8 mouse cellular contexts compared by ENCODE assay signal in the genomic region with DNA sequence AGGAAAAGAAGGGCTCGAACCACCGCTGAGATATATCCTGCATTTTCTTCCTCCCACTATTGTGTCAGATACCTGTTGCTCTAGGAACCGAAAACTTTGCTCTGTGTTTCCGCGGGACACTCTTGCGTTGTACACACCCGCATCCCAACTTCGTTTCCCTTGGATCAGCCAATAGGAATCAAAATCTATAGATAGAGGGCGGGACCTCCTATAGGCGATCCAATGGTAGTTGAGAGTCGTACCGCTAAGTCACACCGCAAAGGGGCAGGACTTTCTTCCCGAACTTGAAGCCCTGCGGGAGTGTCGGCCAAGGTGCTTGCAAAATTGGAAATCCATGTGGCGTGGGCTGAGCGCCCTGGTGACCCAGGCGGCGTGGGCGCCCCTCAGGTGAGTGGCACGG. TPM values are rescaled to one million over a fixed set of nuclear protein-coding genes. Genes with fewer than 3 reads are reported as not detected.
DNase-seq lines count a peak whose midpoint lies in the region; ATAC-seq and TF ChIP-seq lines count a peak whose summit lies in the region.

No protein-coding gene starts in this region.

- TF ChIP-seq CTCF in cortical plate, adult 2 months (IDR thresholded peaks at IDR 0.05; ENCODE audit: extremely low read depth, insufficient read depth, low read length): no peak

- DNase-seq in gastrocnemius, postnatal 10 days: peak; percentile 76
- DNase-seq in induced T-regulatory cell, adult 2 months (ENCODE audit: low read depth): peak; percentile 99
- DNase-seq in left cerebral cortex, adult 9 months (ENCODE audit: low spot score in 2 of 2): peak; percentile 88 to 91
- peak; percentile 68 for DNase-seq in right cerebral cortex, postnatal 14 days
- peak; percentile 90 for DNase-seq in yolk sac, embryonic 10.5 days (ENCODE audit: low spot score)

- peak; percentile 89 for TF ChIP-seq POLR2A in cortical plate, adult 2 months (IDR thresholded peaks at IDR 0.05; ENCODE audit: extremely low read depth, insufficient read depth, low read length)

- peak overlapping the region; percentile 78 for H3K4me3 ChIP-seq in cortical plate, adult 2 months (ENCODE audit: insufficient read depth, low read length)

- no peak overlapping the region for H3K27ac ChIP-seq in cortical plate, adult 2 months (ENCODE audit: insufficient read depth, low read length)

- ATAC-seq in activated CD4-positive, CD25-positive, alpha-beta regulatory T cell, adult 4 months: peak; percentile 83
- ATAC-seq in megakaryocyte progenitor cell, adult 5-6 weeks (replicated peaks; ENCODE audit: poor library complexity): peak; percentile 85

- H3K4me1 ChIP-seq in cortical plate, adult 2 months (ENCODE audit: control insufficient read depth, insufficient read depth, low read length): peaks cover 5% of the 10 kb centered on the region; the same call in 1 of the 2 replicates

RNA-seq across cellular contexts. Expression of a gene that starts 0.6 kb away (rescaled TPM):
- polyA plus RNA-seq in activated CD4-positive, CD25-positive, alpha-beta regulatory T cell, adult 4 months (2017; shearing (Covaris generic)): 1 to 10 TPM; 3.9 to 5.1 TPM
- polyA plus RNA-seq in cortical plate, adult 2 months (2012; rRNA removed): 35.0 and 37.4 TPM in 2 replicates
- 10 to 100 TPM in 1 of 2 experiments, 1 to 10 TPM in 1; 8.8 to 12.4 TPM for total RNA-seq in gastrocnemius, postnatal 10 days (2021)
- total RNA-seq in megakaryocyte progenitor cell, adult 5-6 weeks (2015): 5.9 TPM in 2 replicates
- total RNA-seq in megakaryocyte progenitor cell, adult 5-6 weeks (2017): 23.4 and 26.5 TPM in 2 replicates

RNA-seq across cellular contexts. Expression of a gene that starts 2.7 kb away (rescaled TPM):
- polyA plus RNA-seq in activated CD4-positive, CD25-positive, alpha-beta regulatory T cell, adult 4 months (2017; shearing (Covaris generic)): under 1 TPM in 1 of 2 experiments, not detected in 1; 0.24 TPM
- polyA plus RNA-seq in cortical plate, adult 2 months (2012; rRNA removed): 69.2 and 75.1 TPM in 2 replicates
- total RNA-seq in gastrocnemius, postnatal 10 days (2021): 10 to 100 TPM; 16.6 to 20.1 TPM
- 0.22 and 0.64 TPM in 2 replicates for total RNA-seq in megakaryocyte progenitor cell, adult 5-6 weeks (2015)
- total RNA-seq in megakaryocyte progenitor cell, adult 5-6 weeks (2017): 3.1 and 3.6 TPM in 2 replicates

RNA-seq across cellular contexts. Expression of a gene that starts 19.5 kb away (rescaled TPM):
- polyA plus RNA-seq in activated CD4-positive, CD25-positive, alpha-beta regulatory T cell, adult 4 months (2017; shearing (Covaris generic)): 10 to 100 TPM; 26.8 to 30.6 TPM
- polyA plus RNA-seq in cortical plate, adult 2 months (2012; rRNA removed): 115 and 126 TPM in 2 replicates
- 10 to 100 TPM; 34.8 to 35.8 TPM for total RNA-seq in gastrocnemius, postnatal 10 days (2021)
- total RNA-seq in megakaryocyte progenitor cell, adult 5-6 weeks (2015): 32.3 and 37.0 TPM in 2 replicates
- total RNA-seq in megakaryocyte progenitor cell, adult 5-6 weeks (2017): 14.1 and 14.7 TPM in 2 replicates

RNA-seq across cellular contexts. Expression of a gene that starts 23.1 kb away (rescaled TPM):
- not detected for polyA plus RNA-seq in activated CD4-positive, CD25-positive, alpha-beta regulatory T cell, adult 4 months (2017; shearing (Covaris generic))
- 11.0 and 11.9 TPM in 2 replicates for polyA plus RNA-seq in cortical plate, adult 2 months (2012; rRNA removed)
- total RNA-seq in gastrocnemius, postnatal 10 days (2021): 10 to 100 TPM; 10.7 to 14.2 TPM
- total RNA-seq in megakaryocyte progenitor cell, adult 5-6 weeks (2015): 0.67 and 0.76 TPM in 2 replicates
- 0.71 and 2.7 TPM in 2 replicates for total RNA-seq in megakaryocyte progenitor cell, adult 5-6 weeks (2017)

RNA-seq across cellular contexts. Expression of a gene that starts 23.7 kb away (rescaled TPM):
- polyA plus RNA-seq in activated CD4-positive, CD25-positive, alpha-beta regulatory T cell, adult 4 months (2017; shearing (Covaris generic)): 100 to 1,000 TPM in 1 of 2 experiments, 10 to 100 TPM in 1; 70.3 to 101 TPM
- 47.8 and 50.0 TPM in 2 replicates for polyA plus RNA-seq in cortical plate, adult 2 months (2012; rRNA removed)
- 10 to 100 TPM; 34.7 to 39.7 TPM for total RNA-seq in gastrocnemius, postnatal 10 days (2021)
- total RNA-seq in megakaryocyte progenitor cell, adult 5-6 weeks (2015): 60.0 and 66.1 TPM in 2 replicates
- total RNA-seq in megakaryocyte progenitor cell, adult 5-6 weeks (2017): 50.2 and 53.6 TPM in 2 replicates
